Mouse (Mus musculus): ENCODE results near the gene Bclaf3.

GRCm38 (mm10) chrX:159515599-159515998 lies 10.9 kb upstream of the Bclaf3 start:
- no peak for TF ChIP-seq CTCF (IDR thresholded peaks at IDR 0.05; ENCODE audit: extremely low read depth, insufficient read depth, insufficient read length, insufficient replicate concordance)
- TF ChIP-seq POLR2A (IDR thresholded peaks at IDR 0.05; ENCODE audit: low read depth, low read length), result no peak
